Mouse (Mus musculus): ENCODE data around the gene Cd274. TPM values are rescaled to one million over a fixed set of nuclear protein-coding genes. Genes with fewer than 3 reads are reported as not detected.

Cd274 gene
- 0.36 and 0.66 TPM in 2 replicates for polyA plus RNA-seq (2014; fragmentation: Nextera tagmentation; extraction: Ambion mirVana)

GRCm38 (mm10) chr19:29366969-29367622, at the start of gene Cd274, which contains the start of gene Plgrkt:
TSS of gene Cd274 (plus strand) at chr19:29367455.
TSS of gene Plgrkt (minus strand) at chr19:29367390.
- 6% methylated on average over 26 of the region's 26 CpGs for WGBS
- DNase-seq = peak; percentile 69
- ATAC-seq (ENCODE audit: low FRiP score, low TSS enrichment) = no peak

DNA sequence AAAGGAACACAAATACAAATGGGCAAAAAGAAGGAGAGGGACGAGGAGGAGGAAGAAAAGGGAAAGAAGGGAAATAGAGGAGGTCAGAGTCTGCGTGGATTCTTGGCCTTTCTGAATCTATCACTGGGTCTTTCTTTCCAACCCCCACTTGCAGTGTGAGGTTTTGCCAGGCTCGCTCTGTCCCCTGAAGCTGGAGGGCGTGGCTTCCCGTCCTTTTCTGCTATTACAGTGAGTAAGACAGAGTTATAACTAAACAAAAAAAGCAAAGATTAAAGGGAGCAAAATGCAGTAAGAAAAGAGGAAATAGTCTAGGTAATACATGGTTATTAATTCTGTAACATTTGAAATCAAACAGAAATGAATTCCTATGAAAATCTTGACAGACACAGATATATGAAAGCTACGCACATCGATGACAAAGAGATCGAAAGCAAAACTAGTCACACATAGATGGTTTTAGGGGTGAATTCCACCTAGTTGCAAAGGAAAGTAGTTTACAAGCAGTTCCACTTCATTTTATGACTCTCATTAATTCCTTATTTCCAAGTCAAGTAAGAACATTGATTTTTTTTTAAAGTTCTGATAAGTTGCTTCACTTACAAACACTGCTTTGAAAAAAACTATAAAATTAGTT, 43.7 kb upstream of the Cd274 start:
- no peak overlapping the region for H3K9ac ChIP-seq (replicated peaks; ENCODE audit: low read length)
- H3K36me3 ChIP-seq (ENCODE audit: control insufficient read depth, insufficient read depth, low read length) = no peaks in the 10 kb centered on the region
- no peak overlapping the region for H3K27ac ChIP-seq (replicated peaks; ENCODE audit: low read depth, low read length)
- peaks cover 4% of the 10 kb centered on the region; the same call in 1 of the 2 replicates for H3K27me3 ChIP-seq (ENCODE audit: control insufficient read depth, insufficient read depth, low read length)
- H3K4me1 ChIP-seq (ENCODE audit: control insufficient read depth, insufficient read depth, low read length) = peaks cover 6% of the 10 kb centered on the region; the same call in 1 of the 2 replicates
- DNase-seq (no peak), ATAC-seq (ENCODE audit: low FRiP score, low TSS enrichment) (no peak)
- whole genome bisulfite sequencing = 82% methylated on average over 8 of the region's 8 CpGs
- H3K9me3 ChIP-seq (ENCODE audit: control insufficient read depth, low read length) = no peaks in the 10 kb centered on the region
- H3K4me2 ChIP-seq (ENCODE audit: low read length) = no peak overlapping the region
- H3K4me3 ChIP-seq (replicated peaks; ENCODE audit: low read depth, low read length) = no peak overlapping the region

More at GRCm38 (mm10) chr19:29366969-29367622, at the start of gene Cd274, which contains the start of gene Plgrkt:
- Histone ChIP-seq H3K4me1 (ENCODE audit: control insufficient read depth, insufficient read depth, low read length) (peaks cover 11% of the 10 kb centered on the region), H3K36me3 (ENCODE audit: control insufficient read depth, insufficient read depth, low read length) (no peaks in the 10 kb centered on the region), H3K4me3 (replicated peaks; ENCODE audit: low read depth, low read length) (peak within 1 kb of the TSS; percentile 39), H3K27ac (replicated peaks; ENCODE audit: low read depth, low read length) (no peak within 1 kb of the TSS), H3K4me2 (ENCODE audit: low read length) (peak within 1 kb of the TSS; percentile 76), H3K9ac (replicated peaks; ENCODE audit: low read length) (peak within 1 kb of the TSS; percentile 37; the same call in 1 of the 2 replicates), H3K9me3 (ENCODE audit: control insufficient read depth, low read length) (no peaks in the 10 kb centered on the region), H3K27me3 (ENCODE audit: control insufficient read depth, insufficient read depth, low read length) (no peaks in the 10 kb centered on the region)

GRCm38 (mm10) chr19:29325053-29325851, 42.0 kb upstream of the Cd274 start, which contains the start of gene Insl6:
TSS of gene Insl6 (minus strand) at chr19:29325356.
- peak; percentile 65 for DNase-seq
- Histone ChIP-seq H3K27ac (replicated peaks; ENCODE audit: low read depth, low read length) (no peak within 1 kb of the TSS), H3K4me1 (ENCODE audit: control insufficient read depth, insufficient read depth, low read length) (peaks cover 6% of the 10 kb centered on the region; the same call in 1 of the 2 replicates), H3K4me3 (replicated peaks; ENCODE audit: low read depth, low read length) (peak within 1 kb of the TSS; percentile 26), H3K9ac (replicated peaks; ENCODE audit: low read length) (0 out of 2 replicates have a peak within 1 kb of the TSS, but pooled peaks have one; percentile 16), H3K9me3 (ENCODE audit: control insufficient read depth, low read length) (no peaks in the 10 kb centered on the region), H3K36me3 (ENCODE audit: control insufficient read depth, insufficient read depth, low read length) (no peaks in the 10 kb centered on the region), H3K4me2 (ENCODE audit: low read length) (peak within 1 kb of the TSS; percentile 56), H3K27me3 (ENCODE audit: control insufficient read depth, insufficient read depth, low read length) (peaks cover 4% of the 10 kb centered on the region; the same call in 1 of the 2 replicates)
- ATAC-seq (ENCODE audit: low FRiP score, low TSS enrichment) = peak; percentile 78
- WGBS = 6% methylated on average over 29 of the region's 31 CpGs

- Histone ChIP-seq H3K9me3 (ENCODE audit: control insufficient read depth, low read length) (no peaks in the 10 kb centered on the region), H3K36me3 (ENCODE audit: control insufficient read depth, insufficient read depth, low read length) (no peaks in the 10 kb centered on the region), H3K4me3 (replicated peaks; ENCODE audit: low read depth, low read length) (no peak overlapping the region), H3K4me2 (ENCODE audit: low read length) (no peak overlapping the region), H3K9ac (replicated peaks; ENCODE audit: low read length) (no peak overlapping the region), H3K27ac (replicated peaks; ENCODE audit: low read depth, low read length) (no peak overlapping the region), H3K4me1 (ENCODE audit: control insufficient read depth, insufficient read depth, low read length) (peaks cover 6% of the 10 kb centered on the region; the same call in 1 of the 2 replicates), H3K27me3 (ENCODE audit: control insufficient read depth, insufficient read depth, low read length) (peaks cover 4% of the 10 kb centered on the region; the same call in 1 of the 2 replicates)
- DNase-seq = no peak
- WGBS = 76% methylated on average over 9 of the region's 9 CpGs
- no peak for ATAC-seq (ENCODE audit: low FRiP score, low TSS enrichment)
Measured at GRCm38 (mm10) chr19:29325852-29326180, 41.4 kb upstream of the Cd274 start.

GRCm38 (mm10) chr19:29326396-29326795, 40.9 kb upstream of the Cd274 start:
- Histone ChIP-seq H3K9me3 (ENCODE audit: control insufficient read depth, low read length) (no peaks in the 10 kb centered on the region), H3K4me2 (ENCODE audit: low read length) (no peak overlapping the region), H3K9ac (replicated peaks; ENCODE audit: low read length) (no peak overlapping the region), H3K4me3 (replicated peaks; ENCODE audit: low read depth, low read length) (no peak overlapping the region), H3K27ac (replicated peaks; ENCODE audit: low read depth, low read length) (no peak overlapping the region), H3K36me3 (ENCODE audit: control insufficient read depth, insufficient read depth, low read length) (no peaks in the 10 kb centered on the region), H3K4me1 (ENCODE audit: control insufficient read depth, insufficient read depth, low read length) (peaks cover 6% of the 10 kb centered on the region; the same call in 1 of the 2 replicates), H3K27me3 (ENCODE audit: control insufficient read depth, insufficient read depth, low read length) (peaks cover 4% of the 10 kb centered on the region; the same call in 1 of the 2 replicates)
- ATAC-seq (ENCODE audit: low FRiP score, low TSS enrichment) (no peak), DNase-seq (no peak)
- 85% methylated on average over 4 of the region's 4 CpGs for WGBS

DNA sequence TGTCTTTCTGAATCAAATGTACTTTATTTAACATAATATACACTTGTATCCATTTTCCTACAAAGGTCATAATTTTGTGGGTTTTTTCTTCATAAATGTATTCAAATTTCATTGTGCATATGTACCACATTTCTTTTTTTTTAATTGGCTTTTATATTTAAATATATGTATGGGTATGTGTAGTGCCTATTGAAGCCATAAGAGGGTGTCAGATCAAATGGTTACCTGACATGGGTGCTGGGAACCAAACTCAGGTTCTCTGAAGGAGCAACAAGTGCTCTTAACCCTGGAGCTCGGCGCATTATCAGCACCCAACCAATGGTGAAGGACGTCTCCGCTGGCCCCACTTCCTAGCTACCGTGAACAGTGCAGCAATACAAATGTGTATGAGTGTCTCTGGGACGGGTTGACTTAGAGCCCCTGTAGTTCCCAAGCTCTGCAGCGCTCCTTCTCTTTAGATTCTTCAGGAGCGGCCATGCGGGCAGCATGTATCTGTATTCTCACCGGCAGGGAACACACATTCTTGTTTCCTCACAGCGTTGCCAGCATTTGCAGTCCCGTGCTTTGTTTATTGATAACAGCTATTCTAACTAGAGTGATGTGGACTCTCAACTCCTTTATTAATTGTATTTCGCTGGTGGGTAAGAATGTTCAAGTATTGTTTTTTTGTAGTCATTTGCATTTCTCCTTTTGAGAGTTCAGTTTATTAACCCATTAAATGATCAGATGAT, 40.3 kb upstream of the Cd274 start:
- H3K27me3 ChIP-seq (ENCODE audit: control insufficient read depth, insufficient read depth, low read length) = peaks cover 4% of the 10 kb centered on the region; the same call in 1 of the 2 replicates
- 75% methylated on average over 13 of the region's 13 CpGs for WGBS

GRCm38 (mm10) chr19:29334068-29334745, 33.0 kb upstream of the Cd274 start, which contains the start of gene Rln1:
TSS of gene Rln1 (minus strand) at chr19:29334670.
- Histone ChIP-seq H3K4me2 (ENCODE audit: low read length) (peak within 1 kb of the TSS; percentile 69), H3K9ac (replicated peaks; ENCODE audit: low read length) (peak within 1 kb of the TSS; percentile 59), H3K4me3 (replicated peaks; ENCODE audit: low read depth, low read length) (peak within 1 kb of the TSS; percentile 40), H3K4me1 (ENCODE audit: control insufficient read depth, insufficient read depth, low read length) (no peaks in the 10 kb centered on the region), H3K9me3 (ENCODE audit: control insufficient read depth, low read length) (no peaks in the 10 kb centered on the region), H3K27me3 (ENCODE audit: control insufficient read depth, insufficient read depth, low read length) (no peaks in the 10 kb centered on the region), H3K27ac (replicated peaks; ENCODE audit: low read depth, low read length) (peak within 1 kb of the TSS; percentile 9; the same call in 1 of the 2 replicates), H3K36me3 (ENCODE audit: control insufficient read depth, insufficient read depth, low read length) (no peaks in the 10 kb centered on the region)
- peak; percentile 58; the same call in 1 of the 2 replicates for ATAC-seq (ENCODE audit: low FRiP score, low TSS enrichment)
- 2% methylated on average over 23 of the region's 23 CpGs for WGBS
- peak; percentile 77 for DNase-seq

More for the DNA sequence above, 40.3 kb upstream of the Cd274 start:
- Histone ChIP-seq H3K9ac (replicated peaks; ENCODE audit: low read length) (no peak overlapping the region), H3K27ac (replicated peaks; ENCODE audit: low read depth, low read length) (no peak overlapping the region), H3K9me3 (ENCODE audit: control insufficient read depth, low read length) (no peaks in the 10 kb centered on the region), H3K4me3 (replicated peaks; ENCODE audit: low read depth, low read length) (no peak overlapping the region), H3K4me1 (ENCODE audit: control insufficient read depth, insufficient read depth, low read length) (peaks cover 6% of the 10 kb centered on the region; the same call in 1 of the 2 replicates), H3K36me3 (ENCODE audit: control insufficient read depth, insufficient read depth, low read length) (no peaks in the 10 kb centered on the region), H3K4me2 (ENCODE audit: low read length) (no peak overlapping the region)
- no peak for ATAC-seq (ENCODE audit: low FRiP score, low TSS enrichment)
- DNase-seq = no peak

Measured in midbrain, embryonic 14.5 days (tissue).